Mouse (Mus musculus) B cell, adult 62 days (primary cell): ENCODE measurements around the gene Col12a1. TPM values are rescaled to one million over a fixed set of nuclear protein-coding genes. Genes with fewer than 3 reads are reported as not detected.

ENCODE experiments used
- total RNA-seq: library from RNA; stranded (reverse); gene quantifications from 4 replicates; pipeline ENCODE4 v1.2.4, GENCODE M21; 2023

The Col12a1 gene
- total RNA-seq, result not detected in 4 replicates

GRCm38 (mm10) chr9:79718481-79719370, at the start of gene Col12a1:
Col12a1 (minus strand) TSS chr9:79718831.

DNA sequence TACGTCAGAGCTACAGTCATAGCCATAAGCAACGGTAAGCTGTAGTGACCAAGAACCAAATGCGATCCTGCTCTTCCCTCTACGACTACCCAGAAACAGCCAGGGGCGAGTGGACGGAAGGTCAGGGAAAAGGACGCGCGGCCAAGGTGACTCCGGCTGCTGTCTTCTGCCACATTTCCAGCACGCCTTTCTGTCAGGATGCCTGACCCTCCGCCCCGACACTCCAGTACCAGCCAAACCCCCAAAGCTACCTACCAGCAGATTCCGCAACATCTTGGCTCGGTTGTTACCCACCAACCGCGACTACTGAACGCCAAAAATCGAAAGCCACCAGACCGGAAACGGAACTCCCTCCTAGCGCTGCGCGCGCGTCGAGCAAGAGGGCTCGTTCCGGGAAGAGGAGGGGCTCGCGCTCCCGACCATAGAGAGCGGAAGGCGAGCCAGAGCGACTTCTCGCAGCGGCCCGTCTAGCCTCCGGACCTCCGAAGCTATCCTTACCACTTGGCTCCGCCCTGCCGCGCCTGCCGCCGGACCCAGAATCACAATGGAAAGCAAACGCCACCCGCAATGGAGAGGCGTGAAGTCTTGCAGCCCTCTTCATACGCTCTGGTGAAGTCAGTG, 40.9 kb upstream of the Col12a1 start, which contains the start of gene Cox7a2:
Gene Cox7a2, minus strand, starts transcription at position 494 of the 621 bp plus-strand sequence.

Other genes with a start within 250 kb of the Col12a1 start
- gene Cox7a2, start 41.0 kb upstream of the Col12a1 start, total RNA-seq, result 87.7 to 117 TPM (median 104 TPM) in 4 replicates
- 74.4 to 81.3 TPM (median 77.9 TPM) in 4 replicates for gene Tmem30a, start 74.7 kb upstream of the Col12a1 start, total RNA-seq